Mouse (Mus musculus): ENCODE data around the gene Olfr1385. TPM values are rescaled to one million over a fixed set of nuclear protein-coding genes. Genes with fewer than 3 reads are reported as not detected.
"Not testable (repeated sequence)": the region's sequence is repeated elsewhere in the genome, so short reads cannot be mapped to it uniquely, and the experiment has no call there.

Olfr1385 gene
- not detected in 2 replicates for polyA plus RNA-seq (2012; ENCODE audit: insufficient read depth, insufficient read length, missing spikeins)

DNA sequence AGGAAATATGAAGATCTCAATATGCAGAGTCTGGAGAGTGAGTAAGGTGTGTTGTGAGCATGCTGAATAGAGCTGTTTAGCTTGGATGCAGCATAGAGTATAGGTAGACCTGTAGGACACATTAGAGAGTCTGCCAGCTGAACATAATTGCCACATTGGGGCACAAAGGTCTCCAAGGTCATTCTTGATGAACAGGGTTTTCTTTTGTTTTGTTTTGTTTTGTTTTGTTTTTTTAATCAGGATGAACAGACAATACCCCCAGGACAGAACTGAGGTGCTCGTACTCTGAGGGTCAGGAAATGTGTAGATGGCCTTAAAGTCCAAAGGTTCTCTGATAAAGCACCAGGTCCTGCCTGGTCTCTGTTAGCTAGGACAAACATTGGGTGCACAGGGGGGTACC lies at the start of gene Olfr1385:
Gene Olfr1385 (plus strand): TSS at position 301 of the 400 bp plus-strand sequence.
- H3K27ac ChIP-seq (replicated peaks; ENCODE audit: low read depth, low read length); H3K4me3 ChIP-seq (ENCODE audit: insufficient read depth, low read depth, low read length); H3K4me1 ChIP-seq (ENCODE audit: control insufficient read depth, insufficient read depth, insufficient read length, low read length): not testable (repeated sequence)

DNA sequence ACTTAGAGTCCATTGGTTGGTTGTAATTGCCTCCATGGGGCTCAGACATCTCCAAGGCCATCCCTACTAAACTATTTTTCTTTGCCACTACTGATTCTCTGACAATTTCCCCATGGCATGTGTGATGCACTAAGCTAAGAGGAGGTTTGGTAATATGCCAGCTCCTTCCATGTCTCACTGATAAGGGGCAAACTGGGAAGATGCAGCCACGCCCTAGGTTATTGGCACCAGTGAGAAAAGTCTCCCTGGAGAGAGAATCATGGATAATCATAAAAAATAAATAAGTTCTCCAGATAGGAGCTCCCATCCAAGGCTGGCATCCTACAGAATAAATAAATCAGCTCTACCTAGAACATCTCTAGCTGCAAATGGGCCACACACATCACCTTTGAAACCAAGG lies 33.8 kb upstream of the Olfr1385 start, which contains the start of gene Olfr1387:
Gene Olfr1387 (plus strand): TSS at position 301 of the 400 bp plus-strand sequence.
- H3K4me1 ChIP-seq (ENCODE audit: control insufficient read depth, insufficient read depth, insufficient read length, low read length), result no peaks in the 10 kb centered on the region
- H3K4me3 ChIP-seq (ENCODE audit: insufficient read depth, low read depth, low read length), result no peak within 1 kb of the TSS
- H3K27ac ChIP-seq (replicated peaks; ENCODE audit: low read depth, low read length), result no peak within 1 kb of the TSS

DNA sequence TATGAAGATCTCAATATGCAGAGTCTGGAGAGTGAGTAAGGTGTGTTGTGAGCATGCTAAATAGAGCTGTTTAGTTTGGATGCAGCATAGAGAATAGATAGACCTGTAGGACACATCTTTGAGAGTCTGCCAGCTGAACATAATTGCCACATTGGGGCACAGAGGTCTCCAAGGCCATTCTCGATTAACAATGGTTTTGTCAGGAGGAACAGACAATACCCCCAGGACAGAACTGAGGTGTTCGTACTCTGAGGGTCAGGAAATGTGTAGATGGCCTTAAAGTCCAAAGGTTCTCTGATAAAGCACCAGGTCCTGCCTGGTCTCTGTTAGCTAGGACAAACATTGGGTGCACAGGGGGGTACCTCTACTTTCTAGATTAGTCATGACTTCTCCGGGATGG lies 24.1 kb upstream of the Olfr1385 start, which contains the start of gene Olfr1386:
Gene Olfr1386 (plus strand): TSS at position 301 of the 400 bp plus-strand sequence.
- H3K4me3 ChIP-seq (ENCODE audit: insufficient read depth, low read depth, low read length); H3K4me1 ChIP-seq (ENCODE audit: control insufficient read depth, insufficient read depth, insufficient read length, low read length); H3K27ac ChIP-seq (replicated peaks; ENCODE audit: low read depth, low read length): not testable (repeated sequence)

GRCm38 (mm10) chr11:49485973-49486372 lies 2.9 kb upstream of the Olfr1385 start:
- Histone ChIP-seq H3K4me3 (ENCODE audit: insufficient read depth, low read depth, low read length) (no peak overlapping the region), H3K4me1 (ENCODE audit: control insufficient read depth, insufficient read depth, insufficient read length, low read length) (no peaks in the 10 kb centered on the region), H3K27ac (replicated peaks; ENCODE audit: low read depth, low read length) (no peak overlapping the region)

- Histone ChIP-seq H3K4me3 (ENCODE audit: insufficient read depth, low read depth, low read length) (no peak overlapping the region), H3K4me1 (ENCODE audit: control insufficient read depth, insufficient read depth, insufficient read length, low read length) (no peaks in the 10 kb centered on the region), H3K27ac (replicated peaks; ENCODE audit: low read depth, low read length) (no peak overlapping the region)
Observed at GRCm38 (mm10) chr11:49518086-49518485, 29.2 kb downstream of the Olfr1385 start.

- no peaks in the 10 kb centered on the region for H3K4me1 ChIP-seq (ENCODE audit: control insufficient read depth, insufficient read depth, insufficient read length, low read length)
- no peak within 1 kb of the TSS for H3K27ac ChIP-seq (replicated peaks; ENCODE audit: low read depth, low read length)
- H3K4me3 ChIP-seq (ENCODE audit: insufficient read depth, low read depth, low read length), result no peak within 1 kb of the TSS
Observed at GRCm38 (mm10) chr11:49519348-49519747, 30.5 kb downstream of the Olfr1385 start, which contains the start of gene Olfr1383. Gene Olfr1383 (plus strand): TSS chr11:49519648.

- Histone ChIP-seq H3K27ac (replicated peaks; ENCODE audit: low read depth, low read length) (no peak within 1 kb of the TSS), H3K4me1 (ENCODE audit: control insufficient read depth, insufficient read depth, insufficient read length, low read length) (no peaks in the 10 kb centered on the region), H3K4me3 (ENCODE audit: insufficient read depth, low read depth, low read length) (no peak within 1 kb of the TSS)
Observed at GRCm38 (mm10) chr11:49527947-49528346, 39.1 kb downstream of the Olfr1385 start, which contains the start of gene Olfr1382. Gene Olfr1382 (plus strand): TSS chr11:49528247.

GRCm38 (mm10) chr11:49532761-49533160 lies 43.9 kb downstream of the Olfr1385 start:
- no peak overlapping the region for H3K4me3 ChIP-seq (ENCODE audit: insufficient read depth, low read depth, low read length)
- no peaks in the 10 kb centered on the region for H3K4me1 ChIP-seq (ENCODE audit: control insufficient read depth, insufficient read depth, insufficient read length, low read length)
- no peak overlapping the region for H3K27ac ChIP-seq (replicated peaks; ENCODE audit: low read depth, low read length)

- not testable (repeated sequence) for H3K4me1 ChIP-seq (ENCODE audit: control insufficient read depth, insufficient read depth, insufficient read length, low read length); H3K4me3 ChIP-seq (ENCODE audit: insufficient read depth, low read depth, low read length); H3K27ac ChIP-seq (replicated peaks; ENCODE audit: low read depth, low read length)
Observed at GRCm38 (mm10) chr11:49536631-49537030, 47.8 kb downstream of the Olfr1385 start.

- H3K4me1 ChIP-seq (ENCODE audit: control insufficient read depth, insufficient read depth, insufficient read length, low read length); H3K4me3 ChIP-seq (ENCODE audit: insufficient read depth, low read depth, low read length); H3K27ac ChIP-seq (replicated peaks; ENCODE audit: low read depth, low read length): not testable (repeated sequence)
Observed at GRCm38 (mm10) chr11:49543149-49543548, 54.3 kb downstream of the Olfr1385 start, which contains the start of gene Olfr1381. Gene Olfr1381 (plus strand): TSS chr11:49543449.

Other genes starting within 250 kb of the Olfr1385 start
- gene Mgat1, start 244.9 kb upstream of the Olfr1385 start, polyA plus RNA-seq (2012; ENCODE audit: insufficient read depth, insufficient read length, missing spikeins), result 19.3 and 30.6 TPM in 2 replicates
- not detected in 2 replicates for gene Olfr1393, start 210.8 kb upstream of the Olfr1385 start, polyA plus RNA-seq (2012; ENCODE audit: insufficient read depth, insufficient read length, missing spikeins)
- gene Olfr1392, start 203.8 kb upstream of the Olfr1385 start, polyA plus RNA-seq (2012; ENCODE audit: insufficient read depth, insufficient read length, missing spikeins), result not detected in 2 replicates
- not detected in 2 replicates for gene Olfr10, start 184.3 kb upstream of the Olfr1385 start, polyA plus RNA-seq (2012; ENCODE audit: insufficient read depth, insufficient read length, missing spikeins)
- gene Olfr1391, start 166.3 kb upstream of the Olfr1385 start, polyA plus RNA-seq (2012; ENCODE audit: insufficient read depth, insufficient read length, missing spikeins), result not detected in 2 replicates
- gene Olfr1390, start 153.9 kb upstream of the Olfr1385 start, polyA plus RNA-seq (2012; ENCODE audit: insufficient read depth, insufficient read length, missing spikeins), result not detected in 2 replicates
- gene Olfr1389, start 66.0 kb upstream of the Olfr1385 start, polyA plus RNA-seq (2012; ENCODE audit: insufficient read depth, insufficient read length, missing spikeins), result not detected in 2 replicates
- gene Olfr1388, start 52.4 kb upstream of the Olfr1385 start, polyA plus RNA-seq (2012; ENCODE audit: insufficient read depth, insufficient read length, missing spikeins), result not detected in 2 replicates
- gene Olfr1387, start 33.7 kb upstream of the Olfr1385 start, polyA plus RNA-seq (2012; ENCODE audit: insufficient read depth, insufficient read length, missing spikeins), result not detected in 2 replicates
- not detected in 2 replicates for gene Olfr1386, start 24.0 kb upstream of the Olfr1385 start, polyA plus RNA-seq (2012; ENCODE audit: insufficient read depth, insufficient read length, missing spikeins)
- gene Olfr1384, start 17.7 kb downstream of the Olfr1385 start, polyA plus RNA-seq (2012; ENCODE audit: insufficient read depth, insufficient read length, missing spikeins), result not detected in 2 replicates
- not detected in 2 replicates for gene Olfr1383, start 30.6 kb downstream of the Olfr1385 start, polyA plus RNA-seq (2012; ENCODE audit: insufficient read depth, insufficient read length, missing spikeins)
- gene Olfr1382, start 39.2 kb downstream of the Olfr1385 start, polyA plus RNA-seq (2012; ENCODE audit: insufficient read depth, insufficient read length, missing spikeins), result not detected in 2 replicates
- not detected in 2 replicates for gene Olfr1381, start 54.4 kb downstream of the Olfr1385 start, polyA plus RNA-seq (2012; ENCODE audit: insufficient read depth, insufficient read length, missing spikeins)
- not detected in 2 replicates for gene Olfr1380, start 67.8 kb downstream of the Olfr1385 start, polyA plus RNA-seq (2012; ENCODE audit: insufficient read depth, insufficient read length, missing spikeins)
- 2.1 and 2.7 TPM in 2 replicates for gene Flt4, start 120.2 kb downstream of the Olfr1385 start, polyA plus RNA-seq (2012; ENCODE audit: insufficient read depth, insufficient read length, missing spikeins)
- gene Scgb3a1, start 174.5 kb downstream of the Olfr1385 start, polyA plus RNA-seq (2012; ENCODE audit: insufficient read depth, insufficient read length, missing spikeins), result not detected in 2 replicates
- gene Cnot6, start 223.7 kb downstream of the Olfr1385 start, polyA plus RNA-seq (2012; ENCODE audit: insufficient read depth, insufficient read length, missing spikeins), result 9.9 and 10.8 TPM in 2 replicates